Comparison of ENCODE assay signal across 9 mouse cellular contexts in the genomic region with DNA sequence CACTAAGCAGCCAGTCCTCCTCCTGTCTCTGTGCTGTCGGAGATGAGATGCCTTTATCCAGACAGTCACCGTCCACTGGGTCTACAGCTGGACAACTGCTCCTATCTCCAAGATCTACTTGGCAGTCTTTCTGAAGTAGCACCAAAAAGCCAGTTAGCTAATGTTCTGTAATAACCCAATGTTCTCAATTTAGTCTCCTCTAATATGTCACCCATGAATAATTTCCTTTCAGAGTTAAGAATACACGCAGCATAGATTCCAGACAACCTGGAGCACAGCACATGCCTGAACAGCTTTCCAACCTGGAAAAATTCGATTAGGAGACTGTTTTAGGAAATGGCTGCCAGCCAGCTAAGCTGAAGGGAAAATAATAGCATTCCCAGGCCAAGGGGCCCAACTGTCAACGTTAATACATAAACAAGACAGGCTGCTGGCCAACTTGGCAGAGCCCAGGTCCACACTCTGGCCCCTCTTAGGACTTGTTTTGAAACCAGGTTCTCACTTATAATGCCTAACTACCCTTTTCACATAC. TPM values are rescaled to one million over a fixed set of nuclear protein-coding genes. Genes with fewer than 3 reads are reported as not detected.
DNase-seq lines count a peak whose midpoint lies in the region; ATAC-seq lines count a peak whose summit lies in the region.
"Had no signal": no experiment of that assay in that cellular context is flagged by ENCODE, and none has a peak within 500 bp of the region (broad histone marks: within the 10 kb centered on the region; RNA-seq: fewer than 3 reads in every experiment).

No protein-coding gene starts in this region.

- 39% methylated on average over 5 of the region's 5 CpGs for WGBS in hindbrain, embryonic 13.5 days
- WGBS in hindbrain, embryonic 10.5 days, result 59% methylated on average over 5 of the region's 5 CpGs
- 20% methylated on average over 5 of the region's 5 CpGs for WGBS in embryonic facial prominence, embryonic 13.5 days
- WGBS in stomach, embryonic 15.5 days, result 24% methylated on average over 5 of the region's 5 CpGs
- WGBS in liver, embryonic 12.5 days (ENCODE audit: insufficient replicate concordance), result 56% methylated on average over 5 of the region's 5 CpGs

- peak; percentile 58 for ATAC-seq in hindbrain, embryonic 13.5 days (ENCODE audit: low FRiP score)
- no peak for ATAC-seq in embryonic facial prominence, embryonic 13.5 days (ENCODE audit: insufficient number of reproducible peaks, insufficient read depth, low FRiP score, low TSS enrichment, low read depth)
- ATAC-seq in stomach, embryonic 15.5 days (ENCODE audit: insufficient read depth, low FRiP score, low read depth), result 0 out of 2 replicates have a peak, but pooled peaks have one; percentile 23
- no peak for ATAC-seq in liver, embryonic 12.5 days

- H3K27ac ChIP-seq in hindbrain, embryonic 13.5 days, result peak overlapping the region; percentile 75
- H3K27ac ChIP-seq in hindbrain, embryonic 10.5 days, result no peak overlapping the region
- peak overlapping the region; percentile 81 for H3K27ac ChIP-seq in embryonic facial prominence, embryonic 13.5 days
- H3K27ac ChIP-seq in stomach, embryonic 15.5 days, result peak overlapping the region; percentile 78
- no peak overlapping the region for H3K27ac ChIP-seq in liver, embryonic 12.5 days
- H3K27ac ChIP-seq: macrophage had no signal

- no peaks in the 10 kb centered on the region for H3K36me3 ChIP-seq in hindbrain, embryonic 13.5 days
- no peaks in the 10 kb centered on the region for H3K36me3 ChIP-seq in hindbrain, embryonic 10.5 days
- no peaks in the 10 kb centered on the region for H3K36me3 ChIP-seq in embryonic facial prominence, embryonic 13.5 days
- H3K36me3 ChIP-seq in stomach, embryonic 15.5 days, result no peaks in the 10 kb centered on the region
- H3K36me3 ChIP-seq in liver, embryonic 12.5 days, result no peaks in the 10 kb centered on the region

- peaks cover 29% of the 10 kb centered on the region for H3K4me1 ChIP-seq in hindbrain, embryonic 13.5 days (replicated peaks)
- H3K4me1 ChIP-seq in hindbrain, embryonic 10.5 days (replicated peaks), result peaks cover 5% of the 10 kb centered on the region; the same call in 1 of the 2 replicates
- peaks cover 18% of the 10 kb centered on the region for H3K4me1 ChIP-seq in embryonic facial prominence, embryonic 13.5 days
- peaks cover 19% of the 10 kb centered on the region for H3K4me1 ChIP-seq in stomach, embryonic 15.5 days
- 0 out of 2 replicates have a peak, but pooled peaks cover 14% of the 10 kb centered on the region for H3K4me1 ChIP-seq in liver, embryonic 12.5 days

- no peak for DNase-seq in hindbrain, embryonic 10.5 days (ENCODE audit: low spot score)
- peak; percentile 66 to 73 for DNase-seq in heart, postnatal 10 days
- peak; percentile 65 to 79 for DNase-seq in kidney, postnatal 4 days
- DNase-seq in right cerebral cortex, postnatal 14 days, result no peak

- H3K4me2 ChIP-seq in hindbrain, embryonic 13.5 days, result no peak overlapping the region
- peak overlapping the region; percentile 28 for H3K4me2 ChIP-seq in embryonic facial prominence, embryonic 13.5 days
- no peak overlapping the region; the same call in 1 of the 2 replicates for H3K4me2 ChIP-seq in stomach, embryonic 15.5 days
- no peak overlapping the region for H3K4me2 ChIP-seq in liver, embryonic 12.5 days

- H3K27me3 ChIP-seq in hindbrain, embryonic 13.5 days, result 0 out of 2 replicates have a peak, but pooled peaks cover 3% of the 10 kb centered on the region
- H3K27me3 ChIP-seq in hindbrain, embryonic 10.5 days (ENCODE audit: insufficient read depth, poor library complexity, severe bottlenecking), result no peaks in the 10 kb centered on the region
- no peaks in the 10 kb centered on the region for H3K27me3 ChIP-seq in embryonic facial prominence, embryonic 13.5 days
- H3K27me3 ChIP-seq in stomach, embryonic 15.5 days (replicated peaks), result no peaks in the 10 kb centered on the region
- no peaks in the 10 kb centered on the region for H3K27me3 ChIP-seq in liver, embryonic 12.5 days (replicated peaks)

- H3K4me3 ChIP-seq in hindbrain, embryonic 13.5 days, result no peak overlapping the region
- no peak overlapping the region for H3K4me3 ChIP-seq in hindbrain, embryonic 10.5 days
- no peak overlapping the region for H3K4me3 ChIP-seq in embryonic facial prominence, embryonic 13.5 days
- H3K4me3 ChIP-seq in stomach, embryonic 15.5 days (replicated peaks), result no peak overlapping the region
- no peak overlapping the region for H3K4me3 ChIP-seq in liver, embryonic 12.5 days

- 0 out of 2 replicates have a peak, but pooled peaks cover 1% of the 10 kb centered on the region for H3K9me3 ChIP-seq in hindbrain, embryonic 13.5 days
- H3K9me3 ChIP-seq in hindbrain, embryonic 10.5 days, result no peaks in the 10 kb centered on the region
- 0 out of 2 replicates have a peak, but pooled peaks cover under 1% of the 10 kb centered on the region for H3K9me3 ChIP-seq in embryonic facial prominence, embryonic 13.5 days
- no peaks in the 10 kb centered on the region for H3K9me3 ChIP-seq in stomach, embryonic 15.5 days
- no peaks in the 10 kb centered on the region for H3K9me3 ChIP-seq in liver, embryonic 12.5 days (replicated peaks)

- no peak overlapping the region for H3K9ac ChIP-seq in hindbrain, embryonic 13.5 days
- no peak overlapping the region for H3K9ac ChIP-seq in embryonic facial prominence, embryonic 13.5 days
- no peak overlapping the region for H3K9ac ChIP-seq in stomach, embryonic 15.5 days
- no peak overlapping the region for H3K9ac ChIP-seq in liver, embryonic 12.5 days

- intact Hi-C loops in heart, postnatal 10 days (cut with DNase I), result no loop called here

RNA-seq across cellular contexts. Expression of a gene that starts 28.6 kb away (rescaled TPM):
- 6.7 and 8.0 TPM in 2 replicates for polyA plus RNA-seq in hindbrain, embryonic 13.5 days (2015; fragmentation: Nextera tagmentation; extraction: Ambion mirVana)
- polyA plus RNA-seq in hindbrain, embryonic 10.5 days (2016; fragmentation: Nextera tagmentation; extraction: Ambion mirVana), result 1.2 and 2.5 TPM in 2 replicates
- polyA plus RNA-seq in embryonic facial prominence, embryonic 13.5 days (2015; fragmentation: Nextera tagmentation; extraction: Ambion mirVana), result 4.0 and 5.4 TPM in 2 replicates
- 10 to 100 TPM; 17.3 to 18.0 TPM for total RNA-seq in heart, postnatal 10 days (2021)
- polyA plus RNA-seq in stomach, embryonic 15.5 days (2015; fragmentation: Nextera tagmentation; extraction: Ambion mirVana), result 27.6 and 32.3 TPM in 2 replicates
- polyA plus RNA-seq in liver, embryonic 12.5 days (2016; fragmentation: Nextera tagmentation; extraction: Ambion mirVana), result 1.3 and 2.1 TPM in 2 replicates

Comparison
In these comparisons a context has a peak if more than half of its experiments do, and no peak if none do; other contexts are left out.
1. H3K27ac ChIP-seq: peak in hindbrain, embryonic 13.5 days (single experiment), embryonic facial prominence, embryonic 13.5 days (single experiment) and stomach, embryonic 15.5 days (single experiment); none in hindbrain, embryonic 10.5 days (single experiment) and liver, embryonic 12.5 days (single experiment).
2. ATAC-seq: peak in hindbrain, embryonic 13.5 days (single experiment) and stomach, embryonic 15.5 days (single experiment); none in embryonic facial prominence, embryonic 13.5 days (single experiment) and liver, embryonic 12.5 days (single experiment).
3. DNase-seq: peak in heart, postnatal 10 days (2 of 2) and kidney, postnatal 4 days (2 of 2); none in hindbrain, embryonic 10.5 days (single experiment) and right cerebral cortex, postnatal 14 days (single experiment).